Comparison of ENCODE assay signal across 9 mouse cellular contexts in genomic region chr7:141670999-141671398, GRCm38 (mm10). TPM values are rescaled to one million over a fixed set of nuclear protein-coding genes. Genes with fewer than 3 reads are reported as not detected.
DNase-seq lines count a peak whose midpoint lies in the region; ATAC-seq and TF ChIP-seq lines count a peak whose summit lies in the region.
"Had no signal": no experiment of that assay in that cellular context is flagged by ENCODE, and none has a peak within 500 bp of the region (broad histone marks: within the 10 kb centered on the region; RNA-seq: fewer than 3 reads in every experiment).

No protein-coding gene starts in this region.

- H3K4me3 ChIP-seq in liver, adult 2 months (ENCODE audit: insufficient read depth, low read depth, low read length) = no peak overlapping the region
- H3K4me3 ChIP-seq in midbrain, embryonic 16.5 days (ENCODE audit: low read depth, low read length) = no peak overlapping the region

- TF ChIP-seq POLR2A in liver, adult 2 months (IDR thresholded peaks at IDR 0.05; ENCODE audit: extremely low read depth, insufficient read depth, low read length) = no peak

- H3K4me1 ChIP-seq in liver, adult 2 months (ENCODE audit: control insufficient read depth, insufficient read depth, low read length) = no peaks in the 10 kb centered on the region
- no peaks in the 10 kb centered on the region for H3K4me1 ChIP-seq in midbrain, embryonic 16.5 days (ENCODE audit: control insufficient read depth, insufficient read depth, low read length)

- no peak overlapping the region for H3K4me2 ChIP-seq in midbrain, embryonic 16.5 days (ENCODE audit: low read length)

- no peak overlapping the region for H3K27ac ChIP-seq in liver, adult 2 months (replicated peaks; ENCODE audit: insufficient read depth, low read depth, low read length)
- no peak overlapping the region for H3K27ac ChIP-seq in midbrain, embryonic 16.5 days (ENCODE audit: low read length)

- peak; percentile 58 for TF ChIP-seq CTCF in liver, adult 2 months (IDR thresholded peaks at IDR 0.05; ENCODE audit: low read depth, low read length)

- WGBS in liver, adult 2 months = 78% methylated on average over 4 of the region's 4 CpGs
- 86% methylated on average over 4 of the region's 4 CpGs for WGBS in midbrain, embryonic 16.5 days

- H3K9ac ChIP-seq in liver, adult 2 months (ENCODE audit: low read depth, low read length) = no peak overlapping the region
- H3K9ac ChIP-seq in midbrain, embryonic 16.5 days (ENCODE audit: low read depth, low read length) = no peak overlapping the region

- no peak for ATAC-seq in midbrain, embryonic 16.5 days

- DNase-seq in cerebellum, adult 18-20 months = peak; percentile 35 to 39
- DNase-seq in cerebellum, postnatal 4 days (ENCODE audit: low spot score in 2 of 2) = no peak
- peak; percentile 63 for DNase-seq in A20 (ENCODE audit: low read depth, low spot score)
- peak; percentile 20 to 23 for DNase-seq in cerebellum, postnatal 36 days
- peak; percentile 31 for DNase-seq in liver, adult 2 months (ENCODE audit: extremely low read depth, low read depth, low spot score)
- DNase-seq in spleen, postnatal 14 days (ENCODE audit: low spot score in 2 of 2) = peak; percentile 40 to 57
- no peak for DNase-seq in right cerebral cortex, postnatal 4 days

- no peaks in the 10 kb centered on the region for H3K27me3 ChIP-seq in liver, adult 2 months (ENCODE audit: control insufficient read depth, insufficient read depth, low read length)
- H3K27me3 ChIP-seq in midbrain, embryonic 16.5 days (ENCODE audit: control insufficient read depth, insufficient read depth, low read depth, low read length) = no peaks in the 10 kb centered on the region

- no peaks in the 10 kb centered on the region for H3K9me3 ChIP-seq in midbrain, embryonic 16.5 days (replicated peaks; ENCODE audit: control insufficient read depth, low read length, poor library complexity, severe bottlenecking)

- no peaks in the 10 kb centered on the region for H3K36me3 ChIP-seq in liver, adult 2 months (ENCODE audit: control insufficient read depth, insufficient read depth, low read length)
- no peaks in the 10 kb centered on the region for H3K36me3 ChIP-seq in midbrain, embryonic 16.5 days (ENCODE audit: control insufficient read depth, insufficient read depth, low read length)

- no peaks in the 10 kb centered on the region for H3K79me2 ChIP-seq in liver, adult 2 months (ENCODE audit: control insufficient read depth, insufficient read depth, low read length)

RNA-seq across cellular contexts. Expression of gene Muc6, which starts 15.9 kb away (rescaled TPM):
- total RNA-seq in liver, adult 2 months (2014; rRNA removed) = 0.07 TPM in 1 of 2 replicates, not detected in the other
- polyA plus RNA-seq in liver, adult 2 months (2012; rRNA removed) = not detected in 2 replicates
- polyA plus RNA-seq in midbrain, embryonic 16.5 days (2015; fragmentation: Nextera tagmentation; extraction: Ambion mirVana) = 0.23 and 0.26 TPM in 2 replicates
- total RNA-seq: hematopoietic stem cell, adult 5-6 weeks had no signal

RNA-seq across cellular contexts. Expression of gene Muc2, which starts 19.1 kb away (rescaled TPM):
- not detected in 2 replicates for total RNA-seq in liver, adult 2 months (2014; rRNA removed)
- polyA plus RNA-seq in liver, adult 2 months (2012; rRNA removed) = 2.4 and 3.7 TPM in 2 replicates
- 0.16 and 0.67 TPM in 2 replicates for polyA plus RNA-seq in midbrain, embryonic 16.5 days (2015; fragmentation: Nextera tagmentation; extraction: Ambion mirVana)
- total RNA-seq: hematopoietic stem cell, adult 5-6 weeks had no signal

Comparison
In these comparisons a context has a peak if more than half of its experiments do, and no peak if none do; other contexts are left out.
1. DNase-seq: peak in cerebellum, adult 18-20 months (2 of 2), A20 (single experiment), cerebellum, postnatal 36 days (2 of 2), liver, adult 2 months (single experiment) and spleen, postnatal 14 days (2 of 2); none in cerebellum, postnatal 4 days (0 of 2) and right cerebral cortex, postnatal 4 days (single experiment).